Mouse (Mus musculus): Measurements from ENCODE around the gene Epha4. TPM values are rescaled to one million over a fixed set of nuclear protein-coding genes. Genes with fewer than 3 reads are reported as not detected.

The Epha4 gene
- total RNA-seq, 2 experiments from 2014 or later: 1.7 to 2.1 TPM

DNA sequence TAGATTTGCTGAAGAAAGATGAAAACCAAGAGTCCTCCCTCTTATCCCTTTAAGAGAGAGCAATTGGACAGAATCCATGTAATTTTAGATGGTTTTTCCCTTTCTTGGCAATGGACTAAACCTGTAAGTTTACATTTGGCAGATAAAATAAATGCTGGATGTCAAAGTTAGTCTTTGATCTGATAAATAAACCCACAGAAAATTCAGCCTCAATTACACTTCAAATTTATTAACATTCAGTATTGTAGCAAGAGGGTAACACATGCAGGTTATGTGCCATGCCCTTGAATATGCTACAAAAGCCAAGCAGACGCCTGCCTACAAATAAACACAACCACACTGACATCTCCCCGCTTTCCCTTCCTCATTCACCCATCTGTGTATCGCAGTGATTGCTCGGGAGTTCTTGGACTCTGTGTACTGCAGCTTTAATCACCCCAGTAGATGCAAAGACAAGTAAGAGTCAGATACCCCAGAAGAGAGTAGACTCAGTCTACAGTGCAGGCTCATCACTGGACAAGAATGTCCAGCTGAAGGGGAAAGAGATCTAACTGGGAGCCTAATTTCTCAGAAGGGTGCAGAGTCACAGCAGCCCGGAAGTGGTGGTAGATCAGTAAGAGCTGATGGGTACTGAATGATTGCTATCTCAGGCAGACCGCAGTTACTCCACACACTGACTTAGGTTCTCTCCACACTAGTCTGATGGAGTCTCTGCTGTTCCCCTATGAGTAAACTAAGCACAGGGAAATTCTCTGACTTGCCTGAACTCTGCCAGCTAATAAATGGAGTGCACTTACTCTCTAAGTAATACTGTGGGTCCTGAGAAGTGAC lies 29.9 kb downstream of the Epha4 start:
- DNase-seq: no peak

DNA sequence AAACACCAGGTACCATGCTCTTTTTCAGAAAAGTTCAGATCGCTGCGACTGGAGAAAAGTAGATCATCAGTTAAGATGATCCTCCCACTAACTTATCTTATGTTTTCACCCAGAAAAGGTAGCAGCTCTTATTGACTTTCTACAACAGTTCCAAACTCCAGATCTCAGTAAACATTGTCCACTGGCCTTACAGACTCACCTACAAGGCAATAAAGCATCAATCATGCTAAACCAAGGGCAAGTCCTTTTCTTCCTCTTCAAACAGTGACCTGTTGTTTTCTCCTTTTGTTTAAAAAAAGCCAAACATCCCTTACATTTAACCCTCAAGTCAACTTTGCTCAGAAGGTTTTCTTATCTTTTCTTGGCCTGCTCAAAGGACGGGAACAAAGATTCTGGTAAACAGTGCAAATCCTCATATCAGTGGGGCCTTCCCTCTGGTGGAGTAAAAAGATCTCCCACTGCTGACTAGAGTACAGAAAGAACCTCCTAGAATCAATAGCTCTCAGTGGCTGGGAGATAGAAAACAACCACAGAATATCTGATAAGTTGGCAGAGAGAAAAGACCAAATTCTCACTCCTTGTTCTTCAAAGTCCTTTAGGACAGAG lies 39.0 kb downstream of the Epha4 start:
- DNase-seq: no peak

DNA sequence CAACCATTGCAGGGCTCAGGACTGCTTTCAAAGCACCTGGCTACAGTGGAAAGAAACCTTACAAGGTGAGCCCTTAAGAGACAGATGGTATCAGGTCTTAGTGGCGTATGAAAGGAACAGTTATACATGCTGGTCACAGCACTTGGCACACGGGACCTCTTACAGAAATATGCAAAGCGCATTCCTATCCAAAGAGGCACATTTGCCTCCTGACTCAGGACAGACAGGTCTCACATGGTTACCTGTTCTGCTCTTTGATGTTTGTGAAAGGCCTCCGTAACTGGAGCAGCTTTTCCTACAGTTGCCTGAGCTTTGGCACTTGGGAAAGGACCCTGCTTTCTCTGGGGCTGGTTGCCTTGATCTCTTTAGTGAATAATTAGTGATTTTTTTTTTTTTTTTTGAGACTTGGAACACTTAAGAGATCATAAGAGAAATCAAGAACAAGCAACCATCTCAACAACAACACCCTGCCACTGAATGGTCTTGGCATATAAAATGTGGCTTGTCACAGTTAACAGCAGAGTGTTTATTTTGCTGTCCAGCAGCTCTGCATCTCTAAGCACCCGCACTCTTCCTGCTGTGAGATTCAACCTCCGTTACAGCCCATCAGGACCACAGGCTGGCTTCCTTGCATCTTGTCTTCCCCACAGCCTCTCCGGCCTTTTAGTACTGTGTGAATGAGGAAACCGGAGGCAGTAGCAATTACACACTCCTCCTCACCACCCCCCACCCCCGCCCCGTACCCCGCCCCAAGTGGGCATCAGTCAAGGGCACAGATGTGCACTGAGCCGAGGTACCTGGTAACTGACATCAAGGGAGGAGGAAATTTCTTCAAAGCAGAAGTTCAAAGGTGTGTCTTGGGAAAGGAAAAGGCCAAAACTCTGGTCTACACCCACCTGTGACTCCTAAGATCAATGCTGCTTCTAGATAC lies 41.2 kb downstream of the Epha4 start:
- no peak for DNase-seq

DNA sequence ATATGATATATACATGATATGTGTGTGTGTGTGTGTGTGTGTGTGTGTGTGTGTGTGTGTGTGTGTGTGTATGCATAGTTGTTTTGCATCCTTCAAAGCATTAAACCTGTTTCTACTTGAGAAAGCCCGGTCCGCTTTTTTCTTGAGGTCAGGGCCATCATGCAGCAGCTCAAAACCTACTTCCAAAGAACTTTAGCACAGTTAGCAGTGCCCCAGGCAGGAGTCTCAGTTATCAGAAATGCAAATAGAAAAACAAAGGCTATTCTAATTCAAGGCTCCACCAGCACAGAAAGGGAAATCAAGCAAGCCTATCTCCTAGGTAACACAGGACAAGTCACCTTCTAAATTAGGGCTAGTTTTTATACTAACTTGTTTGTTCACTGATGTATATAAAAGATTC lies 42.3 kb downstream of the Epha4 start:
- no peak for DNase-seq

DNA sequence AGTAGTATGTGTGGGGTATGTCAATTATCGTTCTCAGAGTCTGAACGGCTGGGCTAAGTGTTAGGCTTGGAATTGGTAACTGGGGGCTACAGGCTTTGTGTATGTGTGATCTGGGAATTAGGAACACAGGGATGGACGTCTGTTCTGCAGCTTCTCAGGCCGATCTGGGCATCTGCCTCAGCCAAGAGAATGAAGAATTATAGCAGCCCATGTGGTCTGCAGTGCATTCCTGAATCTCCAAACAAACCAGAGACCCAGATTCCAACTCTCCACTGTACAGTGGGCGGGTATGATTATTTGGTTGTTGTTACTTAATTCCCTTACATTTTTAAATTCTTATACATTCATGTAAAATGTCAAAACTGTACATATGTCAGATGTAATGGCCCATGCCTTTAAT lies 43.4 kb downstream of the Epha4 start:
- no peak for DNase-seq

DNA sequence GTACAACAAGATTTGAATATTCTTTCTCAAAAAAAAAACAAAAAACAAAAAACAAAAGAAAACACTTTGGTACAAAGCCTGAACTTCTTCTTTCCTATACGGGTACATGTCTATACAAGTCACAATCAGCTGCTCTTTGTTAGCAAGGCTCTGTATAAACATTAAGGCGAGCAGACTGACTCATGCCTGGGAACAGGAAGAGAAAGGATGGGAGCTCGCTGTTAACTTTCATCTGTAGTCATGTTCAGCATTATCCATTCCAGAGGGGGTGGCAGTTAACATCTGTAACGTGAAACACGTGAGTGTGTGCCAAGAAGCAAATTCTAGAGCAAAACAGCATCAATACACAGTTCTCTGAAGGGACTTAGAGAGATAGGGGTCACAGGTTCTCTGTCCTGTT lies 43.9 kb downstream of the Epha4 start:
- no peak for DNase-seq

DNA sequence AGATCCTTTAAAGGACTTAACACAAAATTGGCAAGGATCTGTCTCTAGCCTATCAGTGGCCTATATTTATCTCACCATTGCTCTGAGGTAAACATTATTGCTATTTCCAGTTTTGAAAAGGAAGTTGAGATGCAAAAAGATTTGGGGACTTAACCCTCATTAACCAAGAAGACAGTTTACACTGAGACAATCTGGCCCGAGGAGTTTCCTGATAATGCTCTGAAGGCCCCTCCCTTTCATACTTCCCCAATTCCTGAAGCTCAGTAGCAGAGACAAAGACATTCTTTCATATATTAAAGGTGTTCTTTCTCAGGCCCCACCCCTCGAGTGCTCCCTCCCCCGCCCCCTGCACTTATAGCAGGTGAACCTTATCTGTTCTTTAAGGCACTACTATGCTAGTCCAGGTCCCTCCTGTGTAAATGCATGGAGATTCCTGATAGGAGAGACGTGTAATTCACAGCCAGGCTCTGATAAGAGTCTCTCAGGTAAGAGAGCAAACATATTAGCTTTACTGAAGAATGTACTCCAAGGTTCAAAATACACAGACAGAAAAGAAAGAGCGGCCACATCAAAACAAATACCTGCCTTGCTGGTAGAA lies 46.1 kb downstream of the Epha4 start:
- DNase-seq: no peak

DNA sequence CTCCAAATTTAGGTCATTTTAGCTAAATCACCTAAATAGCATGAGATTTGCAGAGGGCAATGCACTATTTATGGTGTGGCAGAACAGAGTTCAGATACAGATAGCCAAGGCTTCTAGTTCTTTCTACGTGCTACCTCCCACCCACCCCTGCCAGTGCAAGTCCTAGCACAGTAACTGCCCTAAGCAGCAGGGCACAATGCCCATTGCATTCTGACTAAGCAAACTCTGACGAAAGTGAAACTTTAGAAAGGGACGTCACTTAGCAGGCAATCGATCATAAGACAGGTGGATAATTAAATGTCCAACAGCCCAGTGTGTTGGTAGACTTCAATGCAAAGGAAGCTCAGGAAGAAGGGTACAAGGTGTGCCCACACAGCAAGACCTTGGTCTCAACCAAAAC lies 49.4 kb downstream of the Epha4 start:
- no peak for DNase-seq

DNA sequence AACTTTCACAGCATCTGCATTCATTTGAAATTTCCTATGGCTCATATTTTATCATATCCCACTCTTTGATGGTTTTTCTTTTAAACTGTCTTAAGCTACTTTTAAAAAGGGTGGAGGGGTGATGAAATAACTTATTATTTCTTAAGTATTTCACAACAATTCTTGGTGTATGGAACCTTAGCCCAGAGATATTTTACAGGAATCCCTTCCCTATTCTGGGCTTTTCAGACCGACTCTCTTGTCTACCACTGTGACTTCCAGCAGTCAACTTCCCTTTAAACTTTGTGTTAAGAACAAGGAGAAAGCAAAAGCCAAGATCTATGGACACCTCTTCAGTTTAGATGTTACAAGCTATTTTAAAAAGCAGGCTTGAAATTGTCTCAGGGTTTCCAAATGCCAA lies 50.8 kb downstream of the Epha4 start:
- DNase-seq: no peak

DNA sequence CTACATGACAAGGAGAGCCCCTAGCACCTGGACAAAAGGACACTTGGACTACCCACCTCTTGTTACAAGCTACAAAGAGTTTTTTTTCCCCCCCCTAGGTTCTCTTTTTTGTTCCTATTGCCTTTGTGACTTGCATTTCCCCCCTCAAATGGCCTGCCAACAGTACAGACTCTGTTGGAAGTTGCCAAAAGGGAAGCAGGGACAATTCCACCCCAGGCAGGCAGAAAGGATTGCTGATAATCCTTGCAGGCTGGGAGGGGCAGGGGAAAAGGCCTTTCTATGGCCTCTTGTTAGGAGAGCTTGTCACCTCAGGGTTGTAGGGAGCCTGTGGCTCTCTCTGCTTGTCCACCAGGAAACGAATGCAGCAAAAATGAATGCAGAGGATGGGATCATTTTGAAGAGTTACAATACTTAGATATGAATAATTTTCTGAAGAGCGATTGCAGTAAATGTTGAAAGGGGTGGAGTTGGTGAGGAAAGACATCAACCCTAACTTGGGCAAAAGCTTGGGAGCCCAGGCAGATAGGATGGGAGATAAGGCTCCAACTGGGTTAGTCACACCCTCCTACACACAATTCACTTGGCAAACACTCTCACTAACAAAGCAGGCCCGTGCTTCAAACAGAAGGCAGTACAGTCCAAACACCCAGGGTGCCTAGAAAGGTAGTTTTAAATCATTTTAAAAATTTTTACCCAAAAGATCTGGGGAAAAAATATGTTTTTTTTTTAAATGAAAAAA lies 52.8 kb downstream of the Epha4 start:
- DNase-seq: peak; percentile 7

DNA sequence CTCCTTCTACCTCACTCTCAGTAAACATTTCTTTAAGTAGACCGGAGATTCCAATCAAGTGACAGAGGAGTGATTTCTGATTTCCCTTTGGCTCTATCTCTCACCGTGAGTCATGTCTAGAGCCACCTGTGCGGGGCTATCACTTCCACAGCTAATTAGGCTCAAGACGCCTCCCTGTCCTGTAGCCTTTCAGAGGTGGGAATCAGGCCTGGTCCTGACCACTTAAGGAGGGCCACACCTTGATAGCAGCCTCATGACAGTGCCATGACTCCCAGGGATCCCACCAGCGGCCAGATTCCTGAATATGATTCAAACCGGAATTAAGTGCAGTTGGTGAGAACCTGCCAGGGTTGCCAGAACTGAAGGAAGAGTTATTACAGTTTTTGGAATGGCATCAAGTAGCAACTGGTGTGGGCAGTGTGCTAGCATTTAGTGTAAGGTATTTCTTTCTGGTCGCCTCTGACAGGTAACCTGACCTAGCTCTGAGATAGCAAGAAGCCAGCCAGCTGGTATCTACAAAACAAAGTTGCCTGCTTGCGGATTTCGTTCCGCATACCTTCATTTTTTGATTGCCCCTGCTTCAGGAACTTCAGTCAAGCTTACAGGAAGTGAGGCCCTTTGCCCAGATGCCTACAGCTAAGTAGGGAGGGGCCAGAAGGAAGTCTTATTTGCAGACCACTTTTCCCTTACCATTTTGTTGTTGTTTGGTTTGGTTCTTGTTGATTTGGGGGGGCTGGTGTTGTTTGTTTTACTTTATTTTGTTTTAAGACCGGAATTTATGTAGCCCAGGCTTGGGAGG lies 53.9 kb downstream of the Epha4 start:
- no peak for DNase-seq

DNA sequence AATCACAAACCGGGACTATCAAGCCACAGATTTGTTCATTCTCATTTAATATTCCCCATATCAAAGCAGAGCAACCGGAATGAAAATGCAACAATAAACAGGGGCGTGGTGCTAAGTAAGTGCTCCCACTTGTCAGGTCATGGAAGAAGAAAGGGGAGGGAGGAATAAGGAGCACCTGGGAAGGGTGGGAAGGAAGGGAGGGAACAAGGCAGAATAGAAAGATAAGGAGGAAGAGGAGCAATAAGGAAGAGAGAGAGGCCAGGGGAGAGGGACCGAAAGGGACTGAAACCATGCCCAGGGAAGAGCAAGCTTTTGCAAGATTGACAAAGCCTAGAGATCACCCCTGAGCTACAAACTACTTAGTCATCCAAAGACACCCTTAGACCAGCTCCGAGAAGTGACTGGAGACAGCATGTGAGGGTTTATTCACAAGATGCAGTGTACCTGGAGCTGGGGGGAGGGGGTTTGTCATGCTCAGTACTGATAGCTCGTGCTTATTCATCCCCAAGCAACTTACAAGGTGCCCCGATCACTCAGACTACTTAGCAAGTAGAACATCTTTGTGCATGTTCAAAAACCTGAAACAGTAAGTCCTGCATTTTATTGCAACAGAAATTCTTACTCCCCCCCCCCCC lies 56.0 kb downstream of the Epha4 start:
- DNase-seq: no peak

DNA sequence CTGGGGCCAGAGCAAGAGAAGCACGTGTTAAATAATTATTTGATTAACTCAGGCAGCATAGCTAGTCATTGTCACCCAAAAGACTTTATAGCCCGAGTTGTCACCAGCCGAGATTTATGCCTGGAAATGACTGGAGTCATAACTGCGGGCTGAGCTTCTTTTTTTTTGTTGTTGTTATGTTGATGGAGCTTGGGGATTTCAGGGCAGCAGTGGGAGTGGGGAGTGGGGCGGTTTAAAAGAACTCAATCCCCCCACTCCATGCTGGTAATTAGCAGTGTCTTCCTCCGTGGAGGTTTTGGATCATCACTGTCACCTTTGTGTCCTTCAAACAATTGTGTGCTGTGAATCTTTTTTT lies 57.5 kb downstream of the Epha4 start:
- DNase-seq: no peak

DNA sequence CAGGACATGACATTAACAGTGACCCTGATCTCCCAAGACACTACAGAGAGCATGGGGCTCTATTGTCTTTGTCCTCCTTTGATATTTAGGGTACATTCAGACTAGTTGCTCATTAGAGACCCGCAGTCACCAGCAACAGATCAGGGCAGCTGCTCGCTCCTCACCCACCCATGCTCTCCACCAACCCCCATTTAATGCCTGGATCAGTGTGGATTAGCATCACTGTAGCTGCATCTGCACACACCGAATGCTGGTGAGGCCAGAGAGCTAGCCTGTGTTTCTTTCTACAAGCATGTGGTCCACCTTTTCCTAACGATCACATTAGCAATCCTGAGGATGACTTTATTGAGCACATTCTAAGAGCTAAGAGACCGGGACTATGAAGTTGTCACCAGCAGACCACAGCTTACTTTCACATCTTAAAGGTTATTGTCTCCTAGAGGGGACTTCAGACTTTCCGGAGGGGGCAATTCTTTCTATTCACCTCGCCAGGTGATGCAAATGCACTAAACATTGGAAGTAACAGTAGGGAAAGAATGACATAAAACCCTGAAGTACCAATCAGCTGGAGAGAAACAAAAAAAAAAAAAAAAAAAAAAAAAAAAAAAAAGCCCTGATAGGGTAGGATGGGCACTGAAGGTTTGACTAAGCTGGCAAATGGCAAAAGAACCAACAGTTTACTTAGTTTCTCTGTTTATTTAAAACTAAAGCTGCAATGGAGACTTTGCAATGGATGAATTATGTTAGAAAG lies 58.0 kb downstream of the Epha4 start:
- DNase-seq: no peak

DNA sequence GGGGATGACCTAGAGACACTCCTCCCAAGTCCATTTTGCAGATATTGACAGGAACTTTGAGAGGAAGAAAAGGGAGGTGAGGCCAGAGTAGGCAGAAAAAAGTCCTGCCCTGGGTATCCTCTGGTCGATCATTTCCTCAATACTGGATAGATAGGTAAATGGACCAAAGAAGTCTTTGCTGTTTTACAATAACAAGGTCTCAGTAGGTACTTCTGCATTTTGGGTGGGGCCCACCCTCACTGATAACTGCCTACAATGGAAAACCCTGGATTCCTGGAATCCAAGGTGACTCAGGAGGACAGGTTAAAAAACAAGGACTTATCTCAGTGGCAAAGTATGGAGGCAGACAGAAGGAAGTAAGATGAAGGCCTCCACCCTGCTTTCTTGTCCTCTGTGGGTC lies 61.1 kb downstream of the Epha4 start:
- no peak for DNase-seq

DNA sequence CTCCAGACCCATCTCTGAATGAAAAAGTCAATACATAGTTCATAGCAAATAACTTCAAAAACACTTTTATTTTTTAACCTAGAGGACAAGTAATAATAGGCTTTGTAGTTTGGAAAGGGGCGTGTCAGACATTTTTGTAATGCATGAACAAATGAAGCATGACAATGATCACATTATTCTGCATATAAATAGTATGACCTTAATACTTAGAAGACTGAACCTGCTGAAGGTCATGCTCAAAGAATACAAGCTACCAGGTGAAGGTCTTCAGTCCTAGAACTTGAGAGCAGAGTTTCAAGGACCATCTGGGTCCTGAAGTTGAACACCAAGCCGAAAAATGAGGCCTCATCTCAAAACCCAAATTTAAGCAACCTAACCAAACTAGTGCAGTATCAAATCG lies 62.2 kb downstream of the Epha4 start:
- DNase-seq: no peak

DNA sequence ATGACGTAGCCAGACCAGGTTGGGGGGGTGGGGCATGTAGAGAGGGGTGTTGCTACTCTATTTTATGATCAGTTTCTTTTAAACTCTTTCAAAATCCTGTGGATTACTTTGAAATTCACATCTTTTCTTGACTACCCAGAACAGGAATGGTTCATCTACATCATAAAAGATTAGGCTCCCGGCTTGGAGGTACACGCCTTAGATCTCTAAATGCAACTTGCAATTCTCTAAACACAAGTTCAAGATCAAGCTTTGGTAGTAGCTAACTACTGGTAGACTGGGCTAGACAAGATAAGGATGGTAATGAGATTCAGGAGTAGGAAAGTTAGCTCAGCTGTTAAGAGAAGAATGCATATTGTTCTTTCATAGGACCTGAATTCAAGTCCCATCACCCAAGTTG lies 63.3 kb downstream of the Epha4 start:
- no peak for DNase-seq

DNA sequence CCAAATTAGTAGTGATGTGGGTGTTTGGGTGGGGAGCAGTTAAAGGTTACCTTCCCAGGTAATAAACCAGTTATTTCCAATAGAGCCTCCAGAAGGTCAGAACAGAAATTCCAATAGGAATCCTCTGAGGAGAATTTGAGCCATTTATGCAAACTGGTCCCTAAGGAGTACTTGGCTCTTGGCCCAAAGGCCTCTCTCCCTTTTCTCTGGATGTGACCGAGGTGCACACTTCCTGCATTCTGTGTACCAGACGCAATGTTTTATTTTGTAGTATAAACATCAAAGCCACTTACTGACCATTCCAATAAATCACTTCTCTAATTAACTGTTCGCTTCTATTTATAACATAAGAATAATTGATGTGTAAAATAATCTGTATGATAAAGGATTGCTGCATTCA lies 64.7 kb downstream of the Epha4 start:
- no peak for DNase-seq

DNA sequence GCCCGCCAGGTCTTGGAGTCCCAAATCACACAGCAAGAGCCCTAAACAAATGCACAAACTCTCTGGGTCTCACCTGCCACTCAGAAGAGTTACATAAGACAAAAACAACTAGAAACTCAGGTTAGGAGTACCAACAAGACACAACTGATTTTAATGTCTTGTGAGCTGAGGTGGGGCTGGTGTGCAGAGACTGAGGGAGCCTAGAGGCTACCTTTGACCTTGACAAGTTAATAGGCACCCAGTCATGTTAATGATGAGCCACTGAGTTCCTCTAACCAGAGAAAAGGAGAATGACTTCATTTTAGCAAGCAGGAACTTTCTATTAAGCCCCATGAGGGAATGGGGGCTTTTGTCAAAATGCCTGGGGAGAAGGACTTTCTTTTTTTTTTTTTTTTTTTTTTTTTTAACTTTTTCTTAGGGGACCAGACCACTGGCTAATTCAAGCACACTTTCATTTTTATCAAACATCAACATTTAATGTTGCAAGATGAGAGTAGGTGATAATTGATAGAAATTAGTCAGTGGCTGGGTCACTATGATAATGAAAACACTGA lies 67.8 kb downstream of the Epha4 start:
- no peak for DNase-seq

DNA sequence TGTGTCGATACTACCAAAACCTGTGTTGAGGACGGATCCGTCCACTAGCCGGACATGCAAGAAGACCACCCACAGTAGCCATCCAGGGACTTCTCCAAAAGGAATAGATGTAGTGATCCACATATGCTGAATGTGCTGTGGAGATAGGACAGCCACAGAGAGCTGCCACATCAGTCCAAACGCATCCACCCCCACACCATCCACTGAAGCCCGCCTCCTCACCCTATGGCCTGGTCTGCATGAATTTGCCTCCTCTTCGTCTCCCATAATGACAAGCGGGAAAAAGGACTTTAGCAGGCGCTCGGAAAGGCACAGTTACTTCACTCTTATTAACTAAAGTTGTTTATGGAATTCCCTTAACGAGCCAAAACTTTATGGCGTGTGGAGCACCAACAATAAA lies 68.5 kb downstream of the Epha4 start:
- no peak for DNase-seq

Data from gastrocnemius, postnatal 25 days (tissue).